Mouse (Mus musculus) intestine, postnatal 0 days (tissue): Measurements from ENCODE around the gene Tgfbr2. TPM values are rescaled to one million over a fixed set of nuclear protein-coding genes. Genes with fewer than 3 reads are reported as not detected.

Experiments used
- ATAC-seq: fragments of 200-750 bp; cut with Nextera tagmentation; 2 replicates; pipeline ENCODE4 v1.8.0; 2017; ENCODE audit warnings: mild to moderate bottlenecking, moderate TSS enrichment, moderate library complexity
- H3K27ac ChIP-seq: fragments of 300-500 bp; sonication (generic); 2 replicates; pipeline ENCODE4 v1.5.1; 2014; ENCODE audit warnings: mild to moderate bottlenecking, low read depth, low read length, moderate library complexity
- H3K27me3 ChIP-seq: fragments of 300-500 bp; sonication (generic); replicated peaks from 2 replicates; pipeline ENCODE4 v1.6.1; 2014; ENCODE audit warnings: low read length, mixed read lengths; ENCODE audit not compliant: control insufficient read depth, insufficient read depth
- H3K36me3 ChIP-seq: fragments of 300-500 bp; sonication (generic); 2 replicates; pipeline ENCODE4 v1.6.1; 2014; ENCODE audit warnings: mild to moderate bottlenecking, moderate library complexity; ENCODE audit not compliant: control insufficient read depth, insufficient read depth
- H3K4me1 ChIP-seq: fragments of 300-500 bp; sonication (generic); replicated peaks from 2 replicates; pipeline ENCODE4 v1.6.1; 2014; ENCODE audit warnings: antibody characterized with exemption, low read length, mixed read lengths; ENCODE audit not compliant: control insufficient read depth, insufficient read depth
- H3K4me2 ChIP-seq: fragments of 300-500 bp; sonication (generic); replicated peaks from 2 replicates; pipeline ENCODE4 v1.6.1; 2014; ENCODE audit warnings: low read depth, mild to moderate bottlenecking, moderate library complexity
- H3K4me3 ChIP-seq: fragments of 300-500 bp; sonication (generic); 2 replicates; pipeline ENCODE4 v1.5.1; 2014; ENCODE audit warnings: low read depth, low read length
- H3K9ac ChIP-seq: fragments of 300-500 bp; sonication (generic); 2 replicates; pipeline ENCODE4 v1.6.1; 2014; ENCODE audit warnings: mild to moderate bottlenecking, low read depth, low read length
- H3K9me3 ChIP-seq: fragments of 300-500 bp; sonication (generic); 2 replicates; pipeline ENCODE4 v1.6.1; 2016; ENCODE audit warnings: mixed run types; ENCODE audit not compliant: control insufficient read depth
- CTCF ChIP-seq: sonication (generic); IDR thresholded peaks from 2 replicates; pipeline ENCODE4 v1.5.1; 2016; ENCODE audit warnings: low read depth, mild to moderate bottlenecking, control low read depth, antibody characterized with exemption, moderate library complexity
- WGBS: fragments of 180-500 bp; shearing (Covaris S2); extraction: QIAGEN DNeasy Blood & Tissue Kit; methylation state at CpG from one replicate; pipeline ENCODE4 v1.1.7; 2014; 5-methylcytosine and 5-hydroxymethylcytosine counted together
- polyA plus RNA-seq: library from polyadenylated mRNA; unstranded; fragments of >200 nt; fragmentation: Nextera tagmentation; extraction: Ambion mirVana; gene quantifications from 2 replicates; pipeline ENCODE4 v1.2.1, GENCODE M21; 2015

Gene Tgfbr2
- polyA plus RNA-seq, 1 experiment from 2014 or later = 16.0 TPM

- no peaks in the 10 kb centered on the region for H3K9me3 ChIP-seq
- no peak overlapping the region; the same call in 1 of the 2 replicates for H3K27ac ChIP-seq
- H3K4me3 ChIP-seq = no peak overlapping the region
- TF ChIP-seq CTCF = no peak
- no peaks in the 10 kb centered on the region for H3K27me3 ChIP-seq
- H3K4me2 ChIP-seq = no peak overlapping the region
- H3K4me1 ChIP-seq = no peaks in the 10 kb centered on the region
- no peak for ATAC-seq
- H3K36me3 ChIP-seq = peaks cover 47% of the 10 kb centered on the region
- WGBS = 57% methylated on average over 16 of the region's 16 CpGs
- no peak overlapping the region for H3K9ac ChIP-seq
Observed at GRCm38 (mm10) chr9:116098724-116099595, 76.2 kb downstream of the Tgfbr2 start.

- Histone ChIP-seq H3K4me2 (no peak overlapping the region), H3K9ac (no peak overlapping the region), H3K36me3 (peaks cover 57% of the 10 kb centered on the region), H3K9me3 (no peaks in the 10 kb centered on the region), H3K4me1 (no peaks in the 10 kb centered on the region), H3K4me3 (no peak overlapping the region), H3K27ac (no peak overlapping the region), H3K27me3 (no peaks in the 10 kb centered on the region)
- ATAC-seq = no peak
- no peak for TF ChIP-seq CTCF
- WGBS = 50% methylated on average over 5 of the region's 5 CpGs
Observed at GRCm38 (mm10) chr9:116091921-116092320, 83.2 kb downstream of the Tgfbr2 start.

DNA sequence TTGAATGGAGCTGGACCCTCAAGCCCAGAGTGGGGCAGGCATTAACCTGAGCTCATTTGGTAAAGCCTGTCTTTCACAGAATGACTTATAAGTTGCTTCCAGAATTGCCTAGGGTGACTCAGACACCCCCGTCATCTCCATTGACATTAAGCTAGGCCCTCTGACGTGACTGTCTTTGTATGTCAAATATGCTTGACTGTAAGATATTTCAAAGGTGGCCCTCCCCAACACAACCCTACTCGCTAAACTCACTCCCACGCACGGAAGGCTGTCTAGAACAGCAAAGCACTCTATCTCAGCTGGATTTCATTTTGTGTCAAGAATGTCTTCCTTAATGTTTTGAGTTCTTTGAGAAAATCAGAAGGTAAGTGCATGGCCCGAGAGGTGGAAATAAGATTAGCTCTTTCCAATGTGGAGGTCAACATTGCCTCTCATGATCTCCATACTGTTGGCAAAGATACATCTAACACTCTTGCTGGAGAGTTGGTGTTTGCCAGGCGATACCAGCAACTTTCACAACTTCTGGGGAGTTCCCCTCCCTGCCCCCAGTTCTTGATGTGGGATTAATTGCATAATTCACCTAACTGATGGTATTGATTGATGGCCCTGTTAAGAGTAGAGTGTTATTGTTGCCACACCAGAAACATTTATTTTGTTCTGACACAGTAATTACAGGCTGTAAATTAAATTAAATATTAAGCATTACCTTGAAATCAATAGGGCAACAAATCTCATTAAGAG, 83.9 kb downstream of the Tgfbr2 start:
- 91% methylated on average over 7 of the region's 7 CpGs for WGBS
- no peak for TF ChIP-seq CTCF
- Histone ChIP-seq H3K4me3 (no peak overlapping the region), H3K4me1 (no peaks in the 10 kb centered on the region), H3K4me2 (no peak overlapping the region), H3K9me3 (no peaks in the 10 kb centered on the region), H3K36me3 (peaks cover 50% of the 10 kb centered on the region), H3K27me3 (no peaks in the 10 kb centered on the region), H3K27ac (no peak overlapping the region), H3K9ac (no peak overlapping the region)
- ATAC-seq = no peak

DNA sequence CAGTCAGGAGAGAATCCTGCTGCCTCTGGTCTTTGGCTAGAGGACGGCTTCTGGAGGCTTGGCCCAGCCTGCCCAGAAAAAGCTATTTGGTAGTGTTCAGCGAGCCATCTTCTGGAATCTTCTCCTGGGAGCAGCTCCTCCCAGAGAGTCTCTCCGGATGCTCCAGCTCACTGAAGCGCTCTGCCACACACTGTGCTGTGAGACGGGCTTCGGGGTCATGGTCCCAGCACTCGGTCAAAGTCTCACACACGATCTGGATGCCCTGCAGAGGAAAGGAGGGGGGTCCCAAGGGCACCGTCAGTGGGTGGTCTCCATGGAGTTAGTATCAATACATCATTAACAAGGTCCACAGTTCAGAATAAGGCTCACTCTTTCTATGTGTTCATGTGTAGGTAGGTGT, 84.9 kb downstream of the Tgfbr2 start:
- WGBS = 91% methylated on average over 9 of the region's 9 CpGs
- Histone ChIP-seq H3K27me3 (no peaks in the 10 kb centered on the region), H3K4me2 (no peak overlapping the region), H3K36me3 (peaks cover 46% of the 10 kb centered on the region), H3K9me3 (no peaks in the 10 kb centered on the region), H3K27ac (no peak overlapping the region), H3K4me1 (no peaks in the 10 kb centered on the region), H3K9ac (no peak overlapping the region), H3K4me3 (no peak overlapping the region)
- no peak for ATAC-seq
- no peak for TF ChIP-seq CTCF

DNA sequence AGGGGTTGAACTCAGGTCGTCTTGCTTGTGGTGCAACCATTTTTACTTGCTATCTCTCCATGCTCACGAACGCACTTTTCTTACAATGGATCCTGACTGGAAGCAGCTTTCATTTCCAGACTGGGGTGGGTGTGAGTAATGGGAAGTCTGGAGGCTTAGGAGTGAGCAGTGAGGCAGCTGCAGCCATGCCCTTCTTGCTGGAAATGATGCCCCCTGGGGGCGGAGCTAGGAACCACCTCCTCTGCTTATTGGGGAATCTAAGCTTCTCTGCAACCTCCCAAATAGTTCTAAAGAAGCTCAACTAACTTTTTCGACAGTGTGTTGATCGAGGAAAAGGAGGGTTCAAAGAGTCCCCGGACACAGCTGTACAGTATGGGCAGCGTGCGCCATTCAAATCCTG, 86.2 kb downstream of the Tgfbr2 start:
- Histone ChIP-seq H3K27ac (no peak overlapping the region), H3K9me3 (no peaks in the 10 kb centered on the region), H3K4me3 (no peak overlapping the region), H3K36me3 (peaks cover 42% of the 10 kb centered on the region), H3K4me1 (no peaks in the 10 kb centered on the region), H3K9ac (no peak overlapping the region), H3K4me2 (no peak overlapping the region), H3K27me3 (no peaks in the 10 kb centered on the region)
- ATAC-seq = no peak
- WGBS = 90% methylated on average over 9 of the region's 9 CpGs
- peak; percentile 50 for TF ChIP-seq CTCF

DNA sequence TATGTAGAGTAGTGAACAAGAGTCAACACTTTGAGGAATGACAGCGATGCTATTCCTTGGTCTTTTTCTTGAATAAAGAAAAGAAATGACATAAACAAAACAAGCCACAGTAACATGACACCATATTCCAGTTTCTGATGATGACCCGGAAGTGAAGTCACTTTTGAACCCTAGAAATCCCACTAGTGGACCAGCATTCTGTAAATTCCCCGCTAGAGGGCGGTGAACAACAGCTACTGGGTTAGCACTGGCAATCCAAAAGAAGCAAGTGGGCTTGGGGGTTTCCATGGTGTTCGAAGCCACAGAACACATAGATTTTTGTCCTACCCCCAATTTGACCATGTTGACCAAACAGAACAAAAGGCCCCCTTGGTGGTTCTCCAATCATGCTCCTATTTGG, 87.3 kb downstream of the Tgfbr2 start:
- TF ChIP-seq CTCF = peak; percentile 89
- WGBS = 28% methylated on average over 5 of the region's 5 CpGs
- Histone ChIP-seq H3K4me2 (no peak overlapping the region), H3K4me3 (no peak overlapping the region), H3K27me3 (no peaks in the 10 kb centered on the region), H3K4me1 (no peaks in the 10 kb centered on the region), H3K9ac (no peak overlapping the region), H3K9me3 (no peaks in the 10 kb centered on the region), H3K36me3 (peaks cover 39% of the 10 kb centered on the region), H3K27ac (no peak overlapping the region)
- no peak for ATAC-seq
